Mouse (Mus musculus): ENCODE measurements around the gene Gtpbp1. TPM values are rescaled to one million over a fixed set of nuclear protein-coding genes. Genes with fewer than 3 reads are reported as not detected.
A peak's percentile ranks its signal among the peaks of the same experiment; 100 is the strongest.

The Gtpbp1 gene
- polyA plus RNA-seq, 1 experiment from 2014 or later: 45.2 TPM

- Histone ChIP-seq H3K27me3 (no peaks in the 10 kb centered on the region), H3K9ac (no peak overlapping the region), H3K27ac (no peak overlapping the region), H3K9me3 (no peaks in the 10 kb centered on the region), H3K4me1 (replicated peaks) (no peaks in the 10 kb centered on the region), H3K4me3 (no peak overlapping the region), H3K4me2 (no peak overlapping the region), H3K36me3 (peaks cover 44% of the 10 kb centered on the region)
- no peak for ATAC-seq (ENCODE audit: low FRiP score)
- 90% methylated on average over 17 of the region's 17 CpGs for WGBS
These were observed 16.1 kb downstream of the Gtpbp1 start for GRCm38 (mm10) chr15:79706603-79707214.

- Histone ChIP-seq H3K4me1 (replicated peaks) (no peaks in the 10 kb centered on the region), H3K27ac (no peak overlapping the region), H3K36me3 (peaks cover 60% of the 10 kb centered on the region), H3K4me2 (no peak overlapping the region), H3K9me3 (no peaks in the 10 kb centered on the region), H3K9ac (no peak overlapping the region), H3K27me3 (no peaks in the 10 kb centered on the region), H3K4me3 (no peak overlapping the region)
- no peak for ATAC-seq (ENCODE audit: low FRiP score)
- 97% methylated on average over 5 of the region's 5 CpGs for WGBS
These were observed 17.7 kb downstream of the Gtpbp1 start for GRCm38 (mm10) chr15:79708229-79708822.

- Histone ChIP-seq H3K4me3 (no peak overlapping the region), H3K36me3 (peaks cover 99% of the 10 kb centered on the region), H3K9ac (no peak overlapping the region), H3K4me1 (replicated peaks) (no peaks in the 10 kb centered on the region), H3K4me2 (no peak overlapping the region), H3K27me3 (no peaks in the 10 kb centered on the region), H3K27ac (no peak overlapping the region), H3K9me3 (no peaks in the 10 kb centered on the region)
- 95% methylated on average over 7 of the region's 7 CpGs for WGBS
- ATAC-seq (ENCODE audit: low FRiP score): no peak
These were observed 25.0 kb downstream of the Gtpbp1 start for GRCm38 (mm10) chr15:79715646-79716045.

GRCm38 (mm10) chr15:79716710-79717109 lies 26.1 kb downstream of the Gtpbp1 start:
- Histone ChIP-seq H3K27me3 (no peaks in the 10 kb centered on the region), H3K4me3 (no peak overlapping the region), H3K9ac (no peak overlapping the region; the same call in 1 of the 2 replicates), H3K4me2 (no peak overlapping the region), H3K4me1 (replicated peaks) (no peaks in the 10 kb centered on the region), H3K9me3 (no peaks in the 10 kb centered on the region), H3K36me3 (peaks cover 97% of the 10 kb centered on the region), H3K27ac (no peak overlapping the region)
- WGBS: 84% methylated on average over 6 of the region's 6 CpGs
- ATAC-seq (ENCODE audit: low FRiP score): no peak

DNA sequence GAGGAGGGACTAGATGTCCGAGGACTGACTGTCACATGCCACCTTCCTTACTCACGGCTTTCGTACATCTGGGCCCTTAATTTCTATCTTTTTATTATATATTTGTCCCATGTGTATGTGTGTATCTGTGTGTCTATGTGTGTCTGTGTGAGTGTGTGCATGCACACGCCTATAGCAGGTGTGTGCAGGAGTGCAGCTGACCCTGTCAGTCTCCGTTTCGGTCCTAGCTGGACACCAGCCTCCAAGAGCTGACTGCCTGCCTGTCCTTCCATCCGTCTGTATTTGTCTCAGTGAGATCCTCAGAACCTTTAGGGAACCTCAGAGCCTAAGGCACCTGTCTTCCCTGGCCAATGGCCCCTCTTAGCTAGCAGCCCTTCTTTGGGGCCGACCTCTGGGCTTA lies 29.6 kb downstream of the Gtpbp1 start:
- H3K36me3 ChIP-seq: peaks cover 80% of the 10 kb centered on the region
- no peak for ATAC-seq (ENCODE audit: low FRiP score)
- H3K4me2 ChIP-seq: no peak overlapping the region
- H3K4me1 ChIP-seq (replicated peaks): 0 out of 2 replicates have a peak, but pooled peaks cover 4% of the 10 kb centered on the region
- no peaks in the 10 kb centered on the region for H3K27me3 ChIP-seq
- 93% methylated on average over 8 of the region's 8 CpGs for WGBS
- H3K9me3 ChIP-seq: no peaks in the 10 kb centered on the region
- H3K9ac ChIP-seq: no peak overlapping the region
- H3K4me3 ChIP-seq: no peak overlapping the region
- no peak overlapping the region for H3K27ac ChIP-seq

GRCm38 (mm10) chr15:79720796-79721195 lies 30.2 kb downstream of the Gtpbp1 start:
- peaks cover 80% of the 10 kb centered on the region for H3K36me3 ChIP-seq
- 92% methylated on average over 4 of the region's 4 CpGs for WGBS
- no peak overlapping the region for H3K9ac ChIP-seq
- H3K4me2 ChIP-seq: no peak overlapping the region
- 0 out of 2 replicates have a peak, but pooled peaks cover 4% of the 10 kb centered on the region for H3K4me1 ChIP-seq (replicated peaks)
- H3K9me3 ChIP-seq: no peaks in the 10 kb centered on the region
- no peak overlapping the region for H3K4me3 ChIP-seq
- no peak for ATAC-seq (ENCODE audit: low FRiP score)
- H3K27ac ChIP-seq: no peak overlapping the region
- no peaks in the 10 kb centered on the region for H3K27me3 ChIP-seq

- Histone ChIP-seq H3K9me3 (no peaks in the 10 kb centered on the region), H3K9ac (no peak overlapping the region), H3K4me2 (no peak overlapping the region), H3K4me1 (replicated peaks) (peaks cover 6% of the 10 kb centered on the region; the same call in 1 of the 2 replicates), H3K36me3 (peaks cover 80% of the 10 kb centered on the region), H3K27me3 (no peaks in the 10 kb centered on the region), H3K4me3 (no peak overlapping the region), H3K27ac (0 out of 2 replicates have a peak overlapping the region, but pooled peaks have one; percentile 35)
- ATAC-seq (ENCODE audit: low FRiP score): no peak
- 29% methylated on average over 1 of the region's 1 CpGs for whole genome bisulfite sequencing
These were observed 32.8 kb downstream of the Gtpbp1 start for GRCm38 (mm10) chr15:79723439-79723838.

GRCm38 (mm10) chr15:79725190-79725789 lies 34.6 kb downstream of the Gtpbp1 start:
- Histone ChIP-seq H3K27ac (peak overlapping the region; percentile 44; the same call in 1 of the 2 replicates), H3K4me1 (replicated peaks) (peaks cover 10% of the 10 kb centered on the region; the same call in 1 of the 2 replicates), H3K27me3 (no peaks in the 10 kb centered on the region), H3K4me3 (no peak overlapping the region), H3K9me3 (no peaks in the 10 kb centered on the region), H3K36me3 (peaks cover 79% of the 10 kb centered on the region), H3K4me2 (no peak overlapping the region), H3K9ac (0 out of 2 replicates have a peak overlapping the region, but pooled peaks have one; percentile 8)
- no peak for ATAC-seq (ENCODE audit: low FRiP score)
- 92% methylated on average over 11 of the region's 11 CpGs for WGBS

DNA sequence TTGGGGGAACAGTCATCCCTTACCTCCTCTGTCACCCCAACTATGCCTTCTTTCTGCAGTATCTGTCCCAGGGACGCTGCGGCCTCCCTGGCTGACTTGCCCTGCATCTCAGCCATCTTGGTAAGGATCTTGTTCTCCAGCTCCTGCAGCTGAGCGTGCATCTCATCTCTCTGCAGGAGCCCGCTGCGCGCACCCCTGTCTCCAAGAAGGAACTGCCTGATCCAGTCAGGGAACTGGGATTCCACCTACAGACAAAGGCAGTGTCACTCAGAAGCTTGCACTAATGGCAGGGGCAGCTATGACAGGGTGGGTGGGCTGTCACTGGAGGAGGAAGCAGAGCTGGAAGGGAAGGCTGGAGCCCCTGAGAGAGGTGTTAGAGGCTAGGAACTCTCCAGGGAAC lies 37.2 kb downstream of the Gtpbp1 start:
- WGBS: 76% methylated on average over 6 of the region's 6 CpGs
- Histone ChIP-seq H3K9ac (no peak overlapping the region), H3K9me3 (no peaks in the 10 kb centered on the region), H3K4me1 (replicated peaks) (peaks cover 10% of the 10 kb centered on the region; the same call in 1 of the 2 replicates), H3K27ac (peak overlapping the region; percentile 50), H3K27me3 (no peaks in the 10 kb centered on the region), H3K4me2 (no peak overlapping the region), H3K36me3 (peaks cover 82% of the 10 kb centered on the region), H3K4me3 (no peak overlapping the region)
- ATAC-seq (ENCODE audit: low FRiP score): no peak

GRCm38 (mm10) chr15:79728311-79728710 lies 37.7 kb downstream of the Gtpbp1 start:
- H3K27ac ChIP-seq: peak overlapping the region; percentile 50

GRCm38 (mm10) chr15:79728731-79729388 lies 38.2 kb downstream of the Gtpbp1 start:
- peak overlapping the region; percentile 2; the same call in 1 of the 2 replicates for H3K27ac ChIP-seq

More at GRCm38 (mm10) chr15:79728311-79728710, 37.7 kb downstream of the Gtpbp1 start:
- WGBS: 41% methylated on average over 5 of the region's 5 CpGs
- Histone ChIP-seq H3K4me3 (no peak overlapping the region), H3K4me1 (replicated peaks) (peaks cover 10% of the 10 kb centered on the region; the same call in 1 of the 2 replicates), H3K9ac (no peak overlapping the region), H3K4me2 (no peak overlapping the region), H3K36me3 (peaks cover 86% of the 10 kb centered on the region), H3K27me3 (no peaks in the 10 kb centered on the region), H3K9me3 (no peaks in the 10 kb centered on the region)
- ATAC-seq (ENCODE audit: low FRiP score): no peak

GRCm38 (mm10) chr15:79731554-79731953 lies 40.9 kb downstream of the Gtpbp1 start:
- H3K27me3 ChIP-seq: no peaks in the 10 kb centered on the region
- ATAC-seq (ENCODE audit: low FRiP score): no peak
- peaks cover 6% of the 10 kb centered on the region; the same call in 1 of the 2 replicates for H3K4me1 ChIP-seq (replicated peaks)
- H3K4me3 ChIP-seq: no peak overlapping the region
- WGBS: 89% methylated on average over 7 of the region's 7 CpGs
- H3K9ac ChIP-seq: no peak overlapping the region
- no peak overlapping the region for H3K4me2 ChIP-seq
- no peaks in the 10 kb centered on the region for H3K9me3 ChIP-seq
- H3K36me3 ChIP-seq: peaks cover 92% of the 10 kb centered on the region
- H3K27ac ChIP-seq: no peak overlapping the region

More at GRCm38 (mm10) chr15:79728731-79729388, 38.2 kb downstream of the Gtpbp1 start:
- Histone ChIP-seq H3K4me3 (no peak overlapping the region), H3K27me3 (no peaks in the 10 kb centered on the region), H3K9ac (no peak overlapping the region), H3K4me1 (replicated peaks) (peaks cover 6% of the 10 kb centered on the region; the same call in 1 of the 2 replicates), H3K9me3 (no peaks in the 10 kb centered on the region), H3K36me3 (peaks cover 92% of the 10 kb centered on the region), H3K4me2 (no peak overlapping the region)
- no peak for ATAC-seq (ENCODE audit: low FRiP score)
- WGBS: 93% methylated on average over 10 of the region's 10 CpGs

Measured in hindbrain, embryonic 13.5 days (tissue).